Mouse (Mus musculus) embryonic facial prominence, embryonic 14.5 days (tissue): ENCODE measurements around the gene Nxn. TPM values are rescaled to one million over a fixed set of nuclear protein-coding genes. Genes with fewer than 3 reads are reported as not detected.

Experiments used
- ATAC-seq: fragments of 200-750 bp; cut with Nextera tagmentation; 2 replicates; pipeline ENCODE4 v1.8.0; 2017; ENCODE audit warnings: low read depth, moderate number of reproducible peaks, moderate TSS enrichment
- DNase-seq: peaks from one replicate; pipeline ENCODE4 v3.0.0-alpha.2; 2015; ENCODE audit warnings: low spot score
- H3K27ac ChIP-seq: fragments of 300-500 bp; sonication (generic); replicated peaks from 2 replicates; pipeline ENCODE4 v1.5.1; 2014; ENCODE audit warnings: low read depth, mild to moderate bottlenecking, low read length, moderate library complexity
- H3K27me3 ChIP-seq: fragments of 300-500 bp; sonication (generic); replicated peaks from 2 replicates; pipeline ENCODE4 v1.6.1; 2014; ENCODE audit warnings: low read length; ENCODE audit not compliant: control insufficient read depth, insufficient read depth
- H3K36me3 ChIP-seq: fragments of 300-500 bp; sonication (generic); 2 replicates; pipeline ENCODE4 v1.6.1; 2014; ENCODE audit warnings: low read length, mixed read lengths; ENCODE audit not compliant: control insufficient read depth, insufficient read depth
- H3K4me1 ChIP-seq: fragments of 300-500 bp; sonication (generic); 2 replicates; pipeline ENCODE4 v1.6.1; 2014; ENCODE audit warnings: antibody characterized with exemption, low read length; ENCODE audit not compliant: control insufficient read depth, insufficient read depth
- H3K4me2 ChIP-seq: fragments of 300-500 bp; sonication (generic); 2 replicates; pipeline ENCODE4 v1.6.1; 2014; ENCODE audit warnings: low read depth, mild to moderate bottlenecking, low read length, moderate library complexity, mixed read lengths
- H3K4me3 ChIP-seq: fragments of 300-500 bp; sonication (generic); 2 replicates; pipeline ENCODE4 v1.5.1; 2014; ENCODE audit warnings: low read depth, mild to moderate bottlenecking, low read length
- H3K9ac ChIP-seq: fragments of 300-500 bp; sonication (generic); 2 replicates; pipeline ENCODE4 v1.6.1; 2014; ENCODE audit warnings: low read depth, mild to moderate bottlenecking, low read length, moderate library complexity, mixed read lengths
- H3K9me3 ChIP-seq: fragments of 300-500 bp; sonication (generic); 2 replicates; pipeline ENCODE4 v1.6.1; 2016; ENCODE audit warnings: low read length; ENCODE audit not compliant: control insufficient read depth
- WGBS: fragments of 180-500 bp; shearing (Covaris S2); extraction: QIAGEN DNeasy Blood & Tissue Kit; methylation state at CpG from one replicate; pipeline ENCODE4 v1.1.7; 2014; 5-methylcytosine and 5-hydroxymethylcytosine counted together
- polyA plus RNA-seq: library from polyadenylated mRNA; unstranded; fragments of >200 nt; fragmentation: Nextera tagmentation; extraction: Ambion mirVana; gene quantifications from 2 replicates; pipeline ENCODE4 v1.2.1, GENCODE M21; 2014

Nxn gene
- polyA plus RNA-seq, 1 experiment from 2014 or later = 63.8 TPM

GRCm38 (mm10) chr11:76252036-76252435, 146.9 kb downstream of the Nxn start:
- Histone ChIP-seq H3K9me3 (no peaks in the 10 kb centered on the region), H3K4me1 (0 out of 2 replicates have a peak, but pooled peaks cover 11% of the 10 kb centered on the region), H3K9ac (no peak overlapping the region), H3K36me3 (peaks cover 49% of the 10 kb centered on the region; the same call in 1 of the 2 replicates), H3K4me2 (no peak overlapping the region), H3K27me3 (no peaks in the 10 kb centered on the region), H3K27ac (no peak overlapping the region), H3K4me3 (no peak overlapping the region)
- WGBS = 54% methylated on average over 3 of the region's 3 CpGs
- no peak for ATAC-seq
- peak; percentile 48 for DNase-seq

- Histone ChIP-seq H3K4me1 (peaks cover 14% of the 10 kb centered on the region), H3K36me3 (peaks cover 43% of the 10 kb centered on the region; the same call in 1 of the 2 replicates), H3K9me3 (no peaks in the 10 kb centered on the region), H3K27me3 (no peaks in the 10 kb centered on the region), H3K4me2 (no peak overlapping the region), H3K9ac (no peak overlapping the region), H3K4me3 (no peak overlapping the region), H3K27ac (no peak overlapping the region)
- 48% methylated on average over 2 of the region's 2 CpGs for WGBS
- DNase-seq = no peak
- ATAC-seq = no peak
Measured at GRCm38 (mm10) chr11:76247239-76247638, 151.7 kb downstream of the Nxn start.

- no peak overlapping the region for H3K4me3 ChIP-seq
- no peaks in the 10 kb centered on the region for H3K9me3 ChIP-seq
- H3K9ac ChIP-seq = no peak overlapping the region
- peaks cover 40% of the 10 kb centered on the region; the same call in 1 of the 2 replicates for H3K36me3 ChIP-seq
- H3K27ac ChIP-seq = no peak overlapping the region
- ATAC-seq (no peak), DNase-seq (no peak)
- no peaks in the 10 kb centered on the region for H3K27me3 ChIP-seq
- no peak overlapping the region for H3K4me2 ChIP-seq
- peaks cover 14% of the 10 kb centered on the region for H3K4me1 ChIP-seq
Measured at GRCm38 (mm10) chr11:76246439-76246838, 152.5 kb downstream of the Nxn start.

GRCm38 (mm10) chr11:76243811-76244546, 155.0 kb downstream of the Nxn start:
- Histone ChIP-seq H3K9me3 (no peaks in the 10 kb centered on the region), H3K36me3 (peaks cover 38% of the 10 kb centered on the region), H3K4me3 (peak overlapping the region; percentile 90), H3K27me3 (no peaks in the 10 kb centered on the region), H3K9ac (peak overlapping the region; percentile 87), H3K4me2 (peak overlapping the region; percentile 72), H3K4me1 (peaks cover 14% of the 10 kb centered on the region), H3K27ac (peak overlapping the region; percentile 78; the same call in 1 of the 2 replicates)
- 1% methylated on average over 32 of the region's 34 CpGs for WGBS
- no peak for DNase-seq
- peak; percentile 21; the same call in 1 of the 2 replicates for ATAC-seq

- peak; percentile 95 for DNase-seq
- peak; percentile 87 for ATAC-seq
- WGBS = 1% methylated on average over 47 of the region's 61 CpGs
Measured at GRCm38 (mm10) chr11:76242901-76243810, 155.8 kb downstream of the Nxn start, which contains the start of the genes Mrm3 and Glod4. Gene Mrm3, plus strand, starts transcription at chr11:76243715. Gene Glod4, minus strand, starts transcription at chr11:76243725.

GRCm38 (mm10) chr11:76239750-76240149, 159.2 kb downstream of the Nxn start:
- no peaks in the 10 kb centered on the region for H3K9me3 ChIP-seq
- peaks cover 12% of the 10 kb centered on the region for H3K4me1 ChIP-seq
- 92% methylated on average over 2 of the region's 2 CpGs for WGBS
- peaks cover 55% of the 10 kb centered on the region for H3K36me3 ChIP-seq
- ATAC-seq = no peak
- no peaks in the 10 kb centered on the region for H3K27me3 ChIP-seq
- no peak overlapping the region for H3K9ac ChIP-seq
- no peak overlapping the region for H3K27ac ChIP-seq
- DNase-seq = no peak
- H3K4me3 ChIP-seq = no peak overlapping the region
- H3K4me2 ChIP-seq = no peak overlapping the region

More at GRCm38 (mm10) chr11:76242901-76243810, 155.8 kb downstream of the Nxn start, which contains the start of the genes Mrm3 and Glod4:
- peaks cover 14% of the 10 kb centered on the region for H3K4me1 ChIP-seq
- H3K4me3 ChIP-seq = peak within 1 kb of the TSS; percentile 90
- no peaks in the 10 kb centered on the region for H3K27me3 ChIP-seq
- peaks cover 39% of the 10 kb centered on the region for H3K36me3 ChIP-seq
- H3K4me2 ChIP-seq = peak within 1 kb of the TSS; percentile 72
- H3K9ac ChIP-seq = peak within 1 kb of the TSS; percentile 87
- no peaks in the 10 kb centered on the region for H3K9me3 ChIP-seq
- H3K27ac ChIP-seq = peak within 1 kb of the TSS; percentile 78

GRCm38 (mm10) chr11:76236136-76236535, 162.8 kb downstream of the Nxn start:
- WGBS = 92% methylated on average over 3 of the region's 3 CpGs
- H3K9me3 ChIP-seq = no peaks in the 10 kb centered on the region
- no peaks in the 10 kb centered on the region for H3K4me1 ChIP-seq
- DNase-seq (no peak), ATAC-seq (no peak)
- H3K27ac ChIP-seq = no peak overlapping the region
- H3K27me3 ChIP-seq = no peaks in the 10 kb centered on the region
- H3K9ac ChIP-seq = no peak overlapping the region
- no peak overlapping the region for H3K4me3 ChIP-seq
- H3K36me3 ChIP-seq = peaks cover 86% of the 10 kb centered on the region
- no peak overlapping the region for H3K4me2 ChIP-seq

GRCm38 (mm10) chr11:76225051-76225450, 173.9 kb downstream of the Nxn start:
- H3K36me3 ChIP-seq = peaks cover 59% of the 10 kb centered on the region
- DNase-seq (no peak), ATAC-seq (no peak)

More at GRCm38 (mm10) chr11:76225051-76225450, 173.9 kb downstream of the Nxn start:
- Histone ChIP-seq H3K27ac (no peak overlapping the region), H3K4me1 (no peaks in the 10 kb centered on the region), H3K4me3 (no peak overlapping the region), H3K9me3 (no peaks in the 10 kb centered on the region), H3K4me2 (no peak overlapping the region), H3K27me3 (no peaks in the 10 kb centered on the region), H3K9ac (no peak overlapping the region)
